Mouse (Mus musculus) midbrain, embryonic 14.5 days (tissue): ENCODE results near the gene Ccdc88b. TPM values are rescaled to one million over a fixed set of nuclear protein-coding genes. Genes with fewer than 3 reads are reported as not detected.
A peak's percentile ranks its signal among the peaks of the same experiment; 100 is the strongest.

Source experiments
- ATAC-seq: fragments of 200-750 bp; cut with Nextera tagmentation; 2 replicates; pipeline ENCODE4 v1.8.0; 2017; ENCODE audit warnings: moderate number of reproducible peaks, moderate library complexity; ENCODE audit not compliant: low FRiP score, low TSS enrichment
- DNase-seq: peaks from one replicate; pipeline ENCODE4 v3.0.0-alpha.2; 2015
- H3K27ac ChIP-seq: fragments of 300-500 bp; sonication (generic); replicated peaks from 2 replicates; pipeline ENCODE4 v1.5.1; 2014; ENCODE audit warnings: mild to moderate bottlenecking, low read depth, low read length, moderate library complexity
- H3K27me3 ChIP-seq: fragments of 300-500 bp; sonication (generic); 2 replicates; pipeline ENCODE4 v1.6.1; 2014; ENCODE audit warnings: low read length, control low read depth, mixed read lengths; ENCODE audit not compliant: control insufficient read depth, insufficient read depth
- H3K36me3 ChIP-seq: fragments of 300-500 bp; sonication (generic); 2 replicates; pipeline ENCODE4 v1.6.1; 2014; ENCODE audit warnings: low read length, control low read depth; ENCODE audit not compliant: control insufficient read depth, insufficient read depth
- H3K4me1 ChIP-seq: fragments of 300-500 bp; sonication (generic); 2 replicates; pipeline ENCODE4 v1.6.1; 2014; ENCODE audit warnings: mild to moderate bottlenecking, antibody characterized with exemption, low read length, control low read depth; ENCODE audit not compliant: control insufficient read depth, insufficient read depth
- H3K4me2 ChIP-seq: fragments of 300-500 bp; sonication (generic); 2 replicates; pipeline ENCODE4 v1.6.1; 2014; ENCODE audit warnings: mild to moderate bottlenecking, low read length, moderate library complexity
- H3K4me3 ChIP-seq: fragments of 300-500 bp; sonication (generic); replicated peaks from 2 replicates; pipeline ENCODE4 v1.5.1; 2014; ENCODE audit warnings: low read depth, low read length
- H3K9ac ChIP-seq: fragments of 300-500 bp; sonication (generic); replicated peaks from 2 replicates; pipeline ENCODE4 v1.6.1; 2014; ENCODE audit warnings: mild to moderate bottlenecking, low read length, moderate library complexity
- H3K9me3 ChIP-seq: fragments of 300-500 bp; sonication (generic); 2 replicates; pipeline ENCODE4 v1.6.1; 2016; ENCODE audit warnings: low read length, control low read depth, mixed read lengths; ENCODE audit not compliant: control insufficient read depth
- WGBS: fragments of 180-500 bp; shearing (Covaris S2); extraction: QIAGEN DNeasy Blood & Tissue Kit; methylation state at CpG from one replicate; pipeline ENCODE4 v1.1.7; 2014; 5-methylcytosine and 5-hydroxymethylcytosine counted together
- polyA plus RNA-seq: library from polyadenylated mRNA; unstranded; fragments of >200 nt; fragmentation: Nextera tagmentation; extraction: Ambion mirVana; gene quantifications from 2 replicates; pipeline ENCODE4 v1.2.1, GENCODE M21; 2014

Ccdc88b gene
- polyA plus RNA-seq, 1 experiment from 2014 or later: 0.49 TPM

DNA sequence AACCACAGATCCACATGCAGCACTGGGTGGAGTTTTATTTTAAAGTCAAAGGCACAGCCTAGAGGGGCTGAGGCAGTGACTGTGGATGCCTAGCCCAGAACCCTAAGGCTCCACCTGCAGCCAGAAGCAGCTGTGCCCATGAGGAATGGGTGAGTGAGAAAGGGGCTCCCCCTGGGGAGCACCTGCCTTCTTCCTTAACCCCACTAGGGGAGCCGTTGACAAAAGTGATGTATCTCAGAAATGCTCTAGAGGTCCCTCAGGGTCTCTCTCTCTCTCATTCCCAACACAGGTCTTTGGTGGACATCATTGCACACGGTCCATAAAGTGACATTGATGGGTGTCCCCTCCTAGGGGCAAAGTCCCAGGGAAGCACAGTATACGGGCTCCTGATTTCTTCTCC is 28.9 kb downstream of the Ccdc88b start:
- Histone ChIP-seq H3K9ac (no peak overlapping the region), H3K27ac (no peak overlapping the region), H3K4me1 (peaks cover 10% of the 10 kb centered on the region; the same call in 1 of the 2 replicates), H3K4me3 (0 out of 2 replicates have a peak overlapping the region, but pooled peaks have one; percentile 38), H3K36me3 (no peaks in the 10 kb centered on the region), H3K4me2 (peak overlapping the region; percentile 65; the same call in 1 of the 2 replicates), H3K9me3 (no peaks in the 10 kb centered on the region), H3K27me3 (peaks cover 36% of the 10 kb centered on the region)
- DNase-seq (peak; percentile 47), ATAC-seq (no peak)
- WGBS: 6% methylated on average over 3 of the region's 3 CpGs

DNA sequence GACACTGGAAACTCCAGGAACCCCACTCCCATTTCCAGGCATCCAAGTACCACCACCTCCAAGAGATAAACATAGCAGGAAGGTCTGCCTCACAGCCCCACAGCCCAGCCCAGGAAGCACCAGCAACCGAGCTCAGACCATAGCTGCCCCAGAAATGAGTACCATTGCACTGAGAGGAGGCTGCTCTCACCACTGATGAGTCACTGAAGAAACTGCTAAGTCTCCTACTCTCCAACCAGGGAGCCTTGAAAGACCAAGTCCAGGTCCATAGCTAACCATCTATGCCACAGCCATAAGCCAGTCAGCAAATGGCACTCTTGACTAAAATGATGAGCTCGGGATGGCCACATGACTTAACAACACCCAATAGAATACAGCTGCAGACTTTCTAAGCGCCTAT is 31.4 kb downstream of the Ccdc88b start:
- Histone ChIP-seq H3K4me3 (no peak overlapping the region), H3K36me3 (no peaks in the 10 kb centered on the region), H3K9me3 (no peaks in the 10 kb centered on the region), H3K4me2 (no peak overlapping the region), H3K27me3 (peaks cover 34% of the 10 kb centered on the region), H3K4me1 (peaks cover 10% of the 10 kb centered on the region; the same call in 1 of the 2 replicates), H3K27ac (no peak overlapping the region), H3K9ac (no peak overlapping the region)
- ATAC-seq (no peak), DNase-seq (no peak)
- WGBS: 89% methylated on average over 3 of the region's 3 CpGs

- H3K4me1 ChIP-seq: peaks cover 10% of the 10 kb centered on the region; the same call in 1 of the 2 replicates
These were observed 32.6 kb downstream of the Ccdc88b start for GRCm38 (mm10) chr19:6825384-6825783.

DNA sequence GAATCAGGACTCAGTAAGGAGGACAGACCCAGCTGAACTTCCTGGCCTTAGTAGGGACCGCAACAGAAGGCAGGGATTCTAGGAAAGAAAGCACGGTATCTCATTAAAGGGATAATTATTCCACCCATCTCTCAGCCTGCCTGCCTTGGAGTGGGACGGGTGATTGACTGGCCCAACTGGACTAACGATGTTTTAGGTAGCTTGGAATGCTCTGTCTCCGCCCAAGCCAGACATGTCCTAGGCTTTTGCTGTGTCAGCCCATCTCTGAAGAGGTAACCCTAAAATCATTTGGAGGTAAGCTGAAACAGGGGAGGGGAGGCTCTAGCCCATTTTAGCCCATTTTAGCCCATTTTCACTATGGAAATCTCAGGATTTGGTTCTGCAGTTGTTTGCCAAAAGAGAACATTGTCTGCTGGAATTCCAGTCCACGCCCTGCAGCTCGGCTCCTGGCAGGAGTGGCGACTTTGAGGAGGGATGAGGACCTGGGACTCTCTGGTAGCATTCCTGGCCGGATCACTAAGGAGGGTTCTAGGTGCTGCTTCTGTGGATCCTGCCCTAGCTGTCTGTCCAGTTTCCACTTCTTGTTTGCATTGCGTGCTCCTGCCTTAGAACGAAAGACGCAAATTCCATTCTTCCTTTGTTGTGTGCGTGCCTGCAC is 37.3 kb downstream of the Ccdc88b start:
- WGBS: 83% methylated on average over 13 of the region's 13 CpGs

More at GRCm38 (mm10) chr19:6825384-6825783, 32.6 kb downstream of the Ccdc88b start:
- Histone ChIP-seq H3K9ac (no peak overlapping the region), H3K4me2 (no peak overlapping the region), H3K4me3 (no peak overlapping the region), H3K36me3 (no peaks in the 10 kb centered on the region), H3K9me3 (no peaks in the 10 kb centered on the region), H3K27ac (no peak overlapping the region), H3K27me3 (peaks cover 22% of the 10 kb centered on the region)
- ATAC-seq: no peak
- DNase-seq: no peak
- 84% methylated on average over 6 of the region's 6 CpGs for WGBS

GRCm38 (mm10) chr19:6819143-6819827 is 38.7 kb downstream of the Ccdc88b start:
- WGBS: 35% methylated on average over 10 of the region's 10 CpGs
- Histone ChIP-seq H3K4me3 (no peak overlapping the region), H3K9me3 (no peaks in the 10 kb centered on the region), H3K4me1 (no peaks in the 10 kb centered on the region), H3K9ac (no peak overlapping the region), H3K4me2 (no peak overlapping the region), H3K36me3 (no peaks in the 10 kb centered on the region), H3K27me3 (no peaks in the 10 kb centered on the region), H3K27ac (no peak overlapping the region)
- ATAC-seq (no peak), DNase-seq (peak; percentile 4)

More for the DNA sequence above, 37.3 kb downstream of the Ccdc88b start:
- H3K36me3 ChIP-seq: no peaks in the 10 kb centered on the region
- H3K4me3 ChIP-seq: no peak overlapping the region
- H3K27me3 ChIP-seq: no peaks in the 10 kb centered on the region
- no peak overlapping the region for H3K4me2 ChIP-seq
- H3K27ac ChIP-seq: no peak overlapping the region
- no peak for DNase-seq
- ATAC-seq: no peak
- H3K4me1 ChIP-seq: no peaks in the 10 kb centered on the region
- H3K9me3 ChIP-seq: no peaks in the 10 kb centered on the region
- no peak overlapping the region for H3K9ac ChIP-seq

DNA sequence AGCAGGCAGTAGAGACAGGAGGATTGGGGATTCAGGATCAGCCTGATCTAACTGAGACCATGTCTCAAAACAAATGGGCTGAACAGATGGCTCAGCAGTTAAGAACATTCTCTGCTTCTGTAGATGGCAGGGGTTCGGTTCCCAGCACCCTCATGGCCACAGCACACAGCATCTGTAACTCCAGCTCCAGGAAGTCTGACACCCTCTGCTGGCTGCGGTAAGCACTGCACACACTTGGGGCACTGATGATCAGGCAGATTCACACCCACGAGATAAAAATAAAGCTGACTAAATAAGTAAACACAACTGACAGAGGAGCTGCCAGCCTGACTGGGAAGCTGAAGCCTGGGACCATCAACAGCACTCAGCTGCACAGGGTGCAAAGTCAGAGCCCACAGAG is 43.1 kb downstream of the Ccdc88b start:
- no peak for ATAC-seq
- Histone ChIP-seq H3K36me3 (no peaks in the 10 kb centered on the region), H3K27ac (no peak overlapping the region), H3K27me3 (no peaks in the 10 kb centered on the region), H3K4me1 (no peaks in the 10 kb centered on the region), H3K4me3 (no peak overlapping the region), H3K9ac (no peak overlapping the region), H3K4me2 (no peak overlapping the region), H3K9me3 (no peaks in the 10 kb centered on the region)
- 93% methylated on average over 3 of the region's 3 CpGs for WGBS
- no peak for DNase-seq

- no peak overlapping the region for H3K27ac ChIP-seq
- no peak overlapping the region for H3K9ac ChIP-seq
- DNase-seq (no peak), ATAC-seq (no peak)
- no peak overlapping the region for H3K4me2 ChIP-seq
- H3K4me1 ChIP-seq: no peaks in the 10 kb centered on the region
- H3K36me3 ChIP-seq: no peaks in the 10 kb centered on the region
- H3K4me3 ChIP-seq: no peak overlapping the region
- 64% methylated on average over 4 of the region's 4 CpGs for WGBS
- H3K9me3 ChIP-seq: no peaks in the 10 kb centered on the region
- no peaks in the 10 kb centered on the region for H3K27me3 ChIP-seq
These were observed 43.6 kb downstream of the Ccdc88b start for GRCm38 (mm10) chr19:6814366-6814765.
